Mouse (Mus musculus): Measurements from ENCODE around the gene Ebf1. TPM values are rescaled to one million over a fixed set of nuclear protein-coding genes. Genes with fewer than 3 reads are reported as not detected.
"Not testable (repeated sequence)": the region's sequence is repeated elsewhere in the genome, so short reads cannot be mapped to it uniquely, and the experiment has no call there.

The Ebf1 gene
- 56.0 and 61.7 TPM in 2 replicates for polyA plus RNA-seq (2014; fragmentation: Nextera tagmentation; extraction: Ambion mirVana)

GRCm38 (mm10) chr11:44616788-44617712 is at the start of gene Ebf1:
Gene Ebf1 (plus strand): TSS chr11:44617317.
- peak; percentile 96 for DNase-seq (ENCODE audit: low spot score)
- Histone ChIP-seq H3K4me1 (ENCODE audit: control insufficient read depth, insufficient read depth, low read length) (peaks cover 32% of the 10 kb centered on the region), H3K36me3 (ENCODE audit: control insufficient read depth, insufficient read depth, low read length) (peaks cover under 1% of the 10 kb centered on the region; the same call in 1 of the 2 replicates), H3K27ac (replicated peaks; ENCODE audit: low read depth, low read length) (peak within 1 kb of the TSS; percentile 77), H3K9ac (ENCODE audit: low read length) (peak within 1 kb of the TSS; percentile 92), H3K4me2 (ENCODE audit: low read depth, severe bottlenecking) (peak within 1 kb of the TSS; percentile 94), H3K9me3 (ENCODE audit: control insufficient read depth, low read length) (no peaks in the 10 kb centered on the region), H3K4me3 (ENCODE audit: low read depth, low read length) (peak within 1 kb of the TSS; percentile 77), H3K27me3 (ENCODE audit: control insufficient read depth, insufficient read depth, low read length) (peaks cover 15% of the 10 kb centered on the region; the same call in 1 of the 2 replicates)
- peak; percentile 95 for ATAC-seq (ENCODE audit: insufficient number of reproducible peaks, low FRiP score, low TSS enrichment, low read depth)
- 2% methylated on average over 30 of the region's 31 CpGs for WGBS

- not testable (repeated sequence) for DNase-seq (ENCODE audit: low spot score); H3K4me3 ChIP-seq (ENCODE audit: low read depth, low read length); H3K27ac ChIP-seq (replicated peaks; ENCODE audit: low read depth, low read length); ATAC-seq (ENCODE audit: insufficient number of reproducible peaks, low FRiP score, low TSS enrichment, low read depth); H3K27me3 ChIP-seq (ENCODE audit: control insufficient read depth, insufficient read depth, low read length); H3K9me3 ChIP-seq (ENCODE audit: control insufficient read depth, low read length); H3K36me3 ChIP-seq (ENCODE audit: control insufficient read depth, insufficient read depth, low read length); H3K4me2 ChIP-seq (ENCODE audit: low read depth, severe bottlenecking); H3K4me1 ChIP-seq (ENCODE audit: control insufficient read depth, insufficient read depth, low read length); H3K9ac ChIP-seq (ENCODE audit: low read length)
- 93% methylated on average over 4 of the region's 4 CpGs for WGBS
Observed at GRCm38 (mm10) chr11:44570336-44570735, 46.8 kb upstream of the Ebf1 start.

- Histone ChIP-seq H3K4me2 (ENCODE audit: low read depth, severe bottlenecking) (no peak overlapping the region), H3K27me3 (ENCODE audit: control insufficient read depth, insufficient read depth, low read length) (no peaks in the 10 kb centered on the region), H3K4me1 (ENCODE audit: control insufficient read depth, insufficient read depth, low read length) (no peaks in the 10 kb centered on the region), H3K9me3 (ENCODE audit: control insufficient read depth, low read length) (no peaks in the 10 kb centered on the region), H3K36me3 (ENCODE audit: control insufficient read depth, insufficient read depth, low read length) (peaks cover 3% of the 10 kb centered on the region; the same call in 1 of the 2 replicates), H3K9ac (ENCODE audit: low read length) (no peak overlapping the region), H3K4me3 (ENCODE audit: low read depth, low read length) (no peak overlapping the region), H3K27ac (replicated peaks; ENCODE audit: low read depth, low read length) (no peak overlapping the region)
- ATAC-seq (ENCODE audit: insufficient number of reproducible peaks, low FRiP score, low TSS enrichment, low read depth) (no peak), DNase-seq (ENCODE audit: low spot score) (no peak)
- 97% methylated on average over 5 of the region's 5 CpGs for WGBS
Observed at GRCm38 (mm10) chr11:44572781-44573180, 44.3 kb upstream of the Ebf1 start.

GRCm38 (mm10) chr11:44573396-44573795 is 43.7 kb upstream of the Ebf1 start:
- H3K9ac ChIP-seq (ENCODE audit: low read length): no peak overlapping the region
- H3K4me3 ChIP-seq (ENCODE audit: low read depth, low read length): no peak overlapping the region
- DNase-seq (ENCODE audit: low spot score) (no peak), ATAC-seq (ENCODE audit: insufficient number of reproducible peaks, low FRiP score, low TSS enrichment, low read depth) (no peak)
- no peak overlapping the region for H3K4me2 ChIP-seq (ENCODE audit: low read depth, severe bottlenecking)
- peaks cover 3% of the 10 kb centered on the region; the same call in 1 of the 2 replicates for H3K36me3 ChIP-seq (ENCODE audit: control insufficient read depth, insufficient read depth, low read length)
- H3K27ac ChIP-seq (replicated peaks; ENCODE audit: low read depth, low read length): no peak overlapping the region
- no peaks in the 10 kb centered on the region for H3K27me3 ChIP-seq (ENCODE audit: control insufficient read depth, insufficient read depth, low read length)
- H3K9me3 ChIP-seq (ENCODE audit: control insufficient read depth, low read length): no peaks in the 10 kb centered on the region
- WGBS: 84% methylated on average over 3 of the region's 3 CpGs
- no peaks in the 10 kb centered on the region for H3K4me1 ChIP-seq (ENCODE audit: control insufficient read depth, insufficient read depth, low read length)

- no peaks in the 10 kb centered on the region for H3K27me3 ChIP-seq (ENCODE audit: control insufficient read depth, insufficient read depth, low read length)
- no peaks in the 10 kb centered on the region for H3K9me3 ChIP-seq (ENCODE audit: control insufficient read depth, low read length)
- no peak overlapping the region for H3K4me3 ChIP-seq (ENCODE audit: low read depth, low read length)
- no peak for ATAC-seq (ENCODE audit: insufficient number of reproducible peaks, low FRiP score, low TSS enrichment, low read depth)
- no peaks in the 10 kb centered on the region for H3K4me1 ChIP-seq (ENCODE audit: control insufficient read depth, insufficient read depth, low read length)
- 94% methylated on average over 8 of the region's 8 CpGs for WGBS
- H3K36me3 ChIP-seq (ENCODE audit: control insufficient read depth, insufficient read depth, low read length): peaks cover 2% of the 10 kb centered on the region; the same call in 1 of the 2 replicates
- no peak overlapping the region for H3K4me2 ChIP-seq (ENCODE audit: low read depth, severe bottlenecking)
- H3K9ac ChIP-seq (ENCODE audit: low read length): no peak overlapping the region
- H3K27ac ChIP-seq (replicated peaks; ENCODE audit: low read depth, low read length): no peak overlapping the region
- no peak for DNase-seq (ENCODE audit: low spot score)
Observed at GRCm38 (mm10) chr11:44574391-44574790, 42.7 kb upstream of the Ebf1 start.

- H3K27me3 ChIP-seq (ENCODE audit: control insufficient read depth, insufficient read depth, low read length): no peaks in the 10 kb centered on the region
- H3K27ac ChIP-seq (replicated peaks; ENCODE audit: low read depth, low read length): no peak overlapping the region
- no peak overlapping the region for H3K4me3 ChIP-seq (ENCODE audit: low read depth, low read length)
- H3K9ac ChIP-seq (ENCODE audit: low read length): no peak overlapping the region
- no peaks in the 10 kb centered on the region for H3K36me3 ChIP-seq (ENCODE audit: control insufficient read depth, insufficient read depth, low read length)
- ATAC-seq (ENCODE audit: insufficient number of reproducible peaks, low FRiP score, low TSS enrichment, low read depth): no peak
- H3K4me1 ChIP-seq (ENCODE audit: control insufficient read depth, insufficient read depth, low read length): no peaks in the 10 kb centered on the region
- H3K4me2 ChIP-seq (ENCODE audit: low read depth, severe bottlenecking): no peak overlapping the region
- H3K9me3 ChIP-seq (ENCODE audit: control insufficient read depth, low read length): no peaks in the 10 kb centered on the region
- no peak for DNase-seq (ENCODE audit: low spot score)
- WGBS: 93% methylated on average over 5 of the region's 5 CpGs
Observed at GRCm38 (mm10) chr11:44574820-44575219, 42.3 kb upstream of the Ebf1 start.

- no peak for ATAC-seq (ENCODE audit: insufficient number of reproducible peaks, low FRiP score, low TSS enrichment, low read depth)
- H3K27me3 ChIP-seq (ENCODE audit: control insufficient read depth, insufficient read depth, low read length): no peaks in the 10 kb centered on the region
- no peak for DNase-seq (ENCODE audit: low spot score)
- H3K9me3 ChIP-seq (ENCODE audit: control insufficient read depth, low read length): no peaks in the 10 kb centered on the region
- no peaks in the 10 kb centered on the region for H3K4me1 ChIP-seq (ENCODE audit: control insufficient read depth, insufficient read depth, low read length)
- H3K4me3 ChIP-seq (ENCODE audit: low read depth, low read length): no peak overlapping the region
- H3K36me3 ChIP-seq (ENCODE audit: control insufficient read depth, insufficient read depth, low read length): no peaks in the 10 kb centered on the region
- no peak overlapping the region for H3K9ac ChIP-seq (ENCODE audit: low read length)
- H3K27ac ChIP-seq (replicated peaks; ENCODE audit: low read depth, low read length): no peak overlapping the region
- 70% methylated on average over 9 of the region's 9 CpGs for WGBS
- no peak overlapping the region for H3K4me2 ChIP-seq (ENCODE audit: low read depth, severe bottlenecking)
Observed at GRCm38 (mm10) chr11:44577911-44578310, 39.2 kb upstream of the Ebf1 start.

GRCm38 (mm10) chr11:44581277-44581683 is 35.8 kb upstream of the Ebf1 start:
- Histone ChIP-seq H3K4me2 (ENCODE audit: low read depth, severe bottlenecking) (no peak overlapping the region), H3K27ac (replicated peaks; ENCODE audit: low read depth, low read length) (no peak overlapping the region), H3K4me3 (ENCODE audit: low read depth, low read length) (no peak overlapping the region), H3K36me3 (ENCODE audit: control insufficient read depth, insufficient read depth, low read length) (no peaks in the 10 kb centered on the region), H3K9me3 (ENCODE audit: control insufficient read depth, low read length) (no peaks in the 10 kb centered on the region), H3K27me3 (ENCODE audit: control insufficient read depth, insufficient read depth, low read length) (no peaks in the 10 kb centered on the region), H3K9ac (ENCODE audit: low read length) (no peak overlapping the region), H3K4me1 (ENCODE audit: control insufficient read depth, insufficient read depth, low read length) (no peaks in the 10 kb centered on the region)
- 36% methylated on average over 11 of the region's 11 CpGs for WGBS
- DNase-seq (ENCODE audit: low spot score) (peak; percentile 52), ATAC-seq (ENCODE audit: insufficient number of reproducible peaks, low FRiP score, low TSS enrichment, low read depth) (no peak)

Data from limb, embryonic 11.5 days (tissue).